Mouse (Mus musculus) ES-E14 (cell line): ENCODE results near the gene Plxnd1. TPM values are rescaled to one million over a fixed set of nuclear protein-coding genes. Genes with fewer than 3 reads are reported as not detected.

Experiments
- DNase-seq: peaks from one replicate; pipeline ENCODE4 v3.0.0-alpha.2; 2013; ENCODE audit warnings: low read depth, low spot score
- H3K27ac ChIP-seq: 2 replicates; pipeline ENCODE4 v1.5.1; 2012; ENCODE audit warnings: low read depth, mild to moderate bottlenecking, low read length, moderate library complexity, mixed read lengths; ENCODE audit not compliant: poor library complexity, insufficient read depth, severe bottlenecking
- H3K36me3 ChIP-seq: 2 replicates; pipeline ENCODE4 v1.6.1; 2012; ENCODE audit warnings: mild to moderate bottlenecking, low read length, moderate library complexity, mixed read lengths; ENCODE audit not compliant: control insufficient read depth, poor library complexity, insufficient read depth, severe bottlenecking
- H3K4me1 ChIP-seq, 2 experiments: fragments of 150-350 bp in 1 of 2; sonication (generic) in 1 of 2; 2 replicates each; pipeline ENCODE4 v1.6.1; 2012; ENCODE audit warnings: low read length in 2 of 2, mild to moderate bottlenecking in 1 of 2, mixed read lengths in 1 of 2; ENCODE audit not compliant: control insufficient read depth in 2 of 2, insufficient read depth in 2 of 2, poor library complexity in 1 of 2
- H3K4me3 ChIP-seq, 2 experiments: fragments of 150-350 bp in 1 of 2; sonication (generic) in 1 of 2; 2 replicates each; pipeline ENCODE4 v1.5.1; 2012; ENCODE audit warnings: low read length in 2 of 2, low read depth in 1 of 2, mild to moderate bottlenecking in 1 of 2, mixed read lengths in 1 of 2; ENCODE audit not compliant: insufficient read depth in 1 of 2, poor library complexity in 1 of 2, severe bottlenecking in 1 of 2
- H3K9ac ChIP-seq: 2 replicates; pipeline ENCODE4 v1.6.1; 2012; ENCODE audit warnings: low read depth, mild to moderate bottlenecking, low read length, mixed read lengths; ENCODE audit not compliant: poor library complexity, insufficient read depth, severe bottlenecking
- H3K9me3 ChIP-seq: fragments of 150-350 bp; sonication (generic); 2 replicates; pipeline ENCODE4 v1.6.1; 2012; ENCODE audit warnings: low read depth, mild to moderate bottlenecking, low read length; ENCODE audit not compliant: control insufficient read depth, insufficient read depth
- CHD2 ChIP-seq: IDR thresholded peaks from 2 replicates; pipeline ENCODE4 v1.6.1; 2014; ENCODE audit warnings: mild to moderate bottlenecking, low read depth, low read length, inconsistent platforms
- HCFC1 ChIP-seq: IDR thresholded peaks from 2 replicates; pipeline ENCODE4 v1.6.1; 2012; ENCODE audit warnings: low read length, inconsistent platforms, borderline replicate concordance; ENCODE audit not compliant: insufficient read depth
- MAFK ChIP-seq: IDR thresholded peaks from 2 replicates; pipeline ENCODE4 v1.6.1; 2014; ENCODE audit warnings: mild to moderate bottlenecking, low read depth, low read length, inconsistent platforms; ENCODE audit not compliant: insufficient read depth
- ZC3H11A ChIP-seq: IDR thresholded peaks from 2 replicates; pipeline ENCODE4 v1.6.1; 2012; ENCODE audit warnings: low read depth, mild to moderate bottlenecking, inconsistent platforms, low read length, borderline replicate concordance
- ZNF384 ChIP-seq: IDR thresholded peaks from 2 replicates; pipeline ENCODE4 v1.6.1; 2012; ENCODE audit warnings: low read depth, low read length, inconsistent platforms
- in situ Hi-C, 2 experiments: fragments of 600-800 bp; cut with MboI; formaldehyde crosslinking; loops; one replicate each; pipeline ENCODE4 v1.15.1; 2025; ENCODE audit warnings: low sequenced_read_pairs in 2 of 2, inconsistent platforms in 1 of 2; ENCODE audit not compliant: unreplicated experiment in 2 of 2
- total RNA-seq: library from RNA; depleted of rRNA; stranded (reverse); fragments of 300-350 nt; gene quantifications from 2 replicates; pipeline ENCODE4 v1.2.3, GENCODE M21; 2012; rRNA removed

The Plxnd1 gene
- 2.6 and 8.7 TPM in 2 replicates for total RNA-seq

DNA sequence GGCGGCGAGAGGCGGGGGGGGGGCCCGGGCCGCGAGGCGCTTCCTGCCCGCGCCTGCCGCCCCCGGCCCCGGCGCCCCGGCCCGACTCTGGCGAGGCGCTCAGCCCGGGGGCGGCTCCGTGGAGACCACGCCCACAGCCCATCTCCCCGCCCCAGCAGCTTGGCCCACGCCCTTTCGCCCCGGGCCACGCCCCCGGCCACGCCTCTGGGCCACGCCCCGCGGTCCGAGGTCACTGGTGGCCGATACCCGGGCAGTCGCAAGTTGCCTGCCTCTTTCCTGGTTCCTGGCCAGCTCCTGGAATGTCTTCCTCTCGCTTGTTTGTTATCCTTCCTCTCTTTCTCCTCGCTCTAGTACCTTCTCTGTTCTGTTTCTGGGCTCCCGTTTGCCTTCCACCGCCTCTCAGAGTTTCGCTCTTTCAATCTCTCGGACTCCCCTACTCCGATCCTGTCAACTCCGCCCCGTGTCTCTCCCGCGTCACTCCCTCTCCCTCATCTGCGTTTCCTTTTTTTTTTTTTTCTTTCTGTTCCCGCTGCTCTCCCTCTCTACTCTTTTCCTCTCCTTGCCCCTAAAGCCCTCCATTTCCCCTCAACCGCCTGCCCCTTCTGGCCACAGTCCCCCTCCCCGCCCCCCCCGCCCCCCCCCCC is at the start of gene Plxnd1:
Gene Plxnd1, minus strand, starts transcription at position 129 of the 644 bp plus-strand sequence.
- Histone ChIP-seq H3K4me3 (peak within 1 kb of the TSS; percentile 67 to 68), H3K9me3 (no peaks in the 10 kb centered on the region), H3K27ac (no peak within 1 kb of the TSS), H3K4me1 (peaks cover 2 to 9% of the 10 kb centered on the region in 2 experiments; a peak in 1 of 4 replicates), H3K36me3 (no peaks in the 10 kb centered on the region), H3K9ac (peak within 1 kb of the TSS; percentile 50; the same call in 1 of the 2 replicates)
- in situ Hi-C loops, result no loop called here
- TF ChIP-seq HCFC1 (no peak), ZNF384 (peak; percentile 75)
- DNase-seq, result peak; percentile 56

DNA sequence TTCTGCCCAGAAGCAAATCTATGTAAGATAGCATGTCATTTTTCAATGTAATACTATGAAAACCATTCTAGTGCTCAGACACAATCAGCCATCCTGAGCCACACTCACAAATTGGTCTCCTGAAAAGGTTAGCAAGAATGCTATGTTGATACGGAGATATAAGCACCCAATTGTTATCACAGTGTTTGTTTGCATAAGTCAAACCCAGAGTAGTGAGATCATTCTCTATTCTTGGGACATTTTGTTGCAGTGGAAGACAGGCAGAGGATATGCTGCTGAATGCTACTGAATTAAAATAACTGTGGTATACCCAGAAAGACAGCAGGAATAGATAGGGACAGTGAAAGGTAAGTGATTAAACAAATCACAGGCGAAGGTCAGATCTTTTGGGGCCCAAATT is 49.2 kb upstream of the Plxnd1 start:
- in situ Hi-C loops, result no loop called here

DNA sequence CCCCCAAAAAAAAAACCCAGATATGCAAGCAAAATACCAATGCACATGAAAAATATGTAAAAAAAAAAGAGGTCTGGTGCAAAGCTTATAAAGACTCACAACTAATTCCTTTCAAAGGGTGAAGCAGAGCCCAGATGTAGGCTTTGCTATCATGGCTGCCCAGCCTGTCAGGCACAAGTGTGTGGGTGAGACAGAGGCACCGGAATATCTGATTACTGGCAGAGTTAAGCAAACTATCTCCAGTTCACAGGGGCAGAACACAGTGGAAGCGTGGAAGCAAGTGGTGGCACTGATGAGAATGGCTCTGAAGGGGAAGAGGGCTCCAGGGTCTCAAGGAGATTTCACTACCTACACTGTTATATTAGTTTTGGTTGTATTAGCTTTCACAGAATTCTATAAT is 43.4 kb upstream of the Plxnd1 start:
- Histone ChIP-seq H3K36me3 (no peaks in the 10 kb centered on the region), H3K9ac (no peak overlapping the region), H3K27ac (no peak overlapping the region), H3K9me3 (no peaks in the 10 kb centered on the region), H3K4me3 (no peak overlapping the region), H3K4me1 (no peaks in the 10 kb centered on the region)
- TF ChIP-seq HCFC1 (no peak), CHD2 (no peak), ZC3H11A (no peak), ZNF384 (no peak)
- DNase-seq, result no peak
- in situ Hi-C loops, result no loop called here

More for the DNA sequence above, 49.2 kb upstream of the Plxnd1 start:
- TF ChIP-seq CHD2 (no peak), ZC3H11A (no peak), ZNF384 (no peak), HCFC1 (no peak), MAFK (no peak)
- DNase-seq, result no peak
- H3K4me3 ChIP-seq, result no peak overlapping the region
- H3K36me3 ChIP-seq, result no peaks in the 10 kb centered on the region
- no peak overlapping the region for H3K27ac ChIP-seq
- H3K9me3 ChIP-seq, result no peaks in the 10 kb centered on the region
- H3K4me1 ChIP-seq, result no peaks in the 10 kb centered on the region
- H3K9ac ChIP-seq, result no peak overlapping the region

DNA sequence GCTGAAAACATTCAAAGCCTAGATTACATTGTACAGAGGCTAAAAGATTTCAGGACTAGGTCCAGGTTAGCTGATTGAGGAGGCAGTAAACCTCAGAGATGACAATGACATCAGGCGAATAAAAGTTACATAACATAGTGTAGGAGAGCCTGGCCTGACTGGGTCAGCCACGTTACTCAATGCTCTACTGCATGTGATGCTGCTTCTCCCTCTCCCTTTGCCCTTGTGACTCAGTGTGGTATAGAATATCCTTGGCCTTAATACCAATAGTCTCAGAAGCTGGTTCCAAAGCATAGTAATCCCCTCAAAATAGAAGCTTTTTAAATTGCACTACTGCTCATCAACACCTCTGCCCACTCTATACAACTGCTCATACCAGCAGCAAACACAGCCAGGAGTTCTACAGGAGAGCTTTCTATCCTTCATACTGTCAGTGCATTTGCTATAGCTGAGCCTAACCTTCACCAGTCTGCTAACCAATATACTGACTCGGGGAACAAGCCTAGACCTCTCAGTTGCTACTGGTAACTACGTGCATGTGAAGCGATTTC is 42.6 kb upstream of the Plxnd1 start:
- H3K9me3 ChIP-seq, result no peaks in the 10 kb centered on the region
- no peak overlapping the region for H3K27ac ChIP-seq
- H3K9ac ChIP-seq, result no peak overlapping the region
- H3K4me3 ChIP-seq, result no peak overlapping the region
- DNase-seq, result no peak
- H3K36me3 ChIP-seq, result no peaks in the 10 kb centered on the region
- no peaks in the 10 kb centered on the region for H3K4me1 ChIP-seq
- TF ChIP-seq ZC3H11A (no peak), ZNF384 (no peak), CHD2 (no peak), HCFC1 (no peak), MAFK (no peak)
- in situ Hi-C loops, result no loop called here

DNA sequence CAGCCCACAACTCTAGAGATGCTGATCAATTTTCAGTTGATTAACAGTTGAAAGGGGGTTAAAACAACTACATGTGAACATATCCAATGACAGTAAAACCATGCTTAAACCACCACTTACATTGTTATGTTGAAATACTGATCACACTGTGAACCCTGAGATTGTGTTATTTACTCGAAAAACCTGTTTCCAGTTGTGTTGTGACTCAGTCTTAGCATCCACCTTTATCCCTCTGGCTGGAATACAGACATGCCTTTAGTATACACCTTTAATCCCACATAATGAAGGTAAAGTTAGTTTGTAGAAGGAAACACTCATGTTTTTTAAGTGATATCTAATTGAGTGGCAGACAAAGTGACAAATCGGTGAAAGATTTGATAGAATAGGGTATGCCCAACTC is 41.8 kb upstream of the Plxnd1 start:
- Histone ChIP-seq H3K4me3 (no peak overlapping the region), H3K27ac (no peak overlapping the region), H3K9ac (no peak overlapping the region), H3K4me1 (peaks cover 0 to 2% of the 10 kb centered on the region in 2 experiments; a peak in 1 of 4 replicates), H3K9me3 (no peaks in the 10 kb centered on the region), H3K36me3 (no peaks in the 10 kb centered on the region)
- TF ChIP-seq ZC3H11A, result no peak
- no peak for TF ChIP-seq CHD2
- no peak for TF ChIP-seq HCFC1
- no peak for TF ChIP-seq MAFK
- no peak for TF ChIP-seq ZNF384
- DNase-seq, result no peak
- in situ Hi-C loops, result no loop called here
